Mouse (Mus musculus): Measurements from ENCODE around the gene Prpf6. TPM values are rescaled to one million over a fixed set of nuclear protein-coding genes. Genes with fewer than 3 reads are reported as not detected.

Gene Prpf6
- total RNA-seq, 2 experiments from 2014 or later, result 60.9 to 61.6 TPM

- peak in 1 of 2 experiments; percentile 73 for DNase-seq (ENCODE audit: low spot score in 2 of 2)
Observed at GRCm38 (mm10) chr2:181594946-181595696, 3.5 kb downstream of the Prpf6 start.

- no peak for DNase-seq (ENCODE audit: low spot score in 2 of 2)
Observed at GRCm38 (mm10) chr2:181596221-181596960, 4.7 kb downstream of the Prpf6 start.

GRCm38 (mm10) chr2:181597378-181598061, 5.9 kb downstream of the Prpf6 start:
- no peak for DNase-seq (ENCODE audit: low spot score in 2 of 2)

GRCm38 (mm10) chr2:181598454-181599351, 7.0 kb downstream of the Prpf6 start, which contains the start of gene Samd10:
Samd10 (minus strand) TSS chr2:181599212.
- DNase-seq (ENCODE audit: low spot score in 2 of 2), result peak in 1 of 2 experiments; percentile 59

GRCm38 (mm10) chr2:181600226-181600758, 8.6 kb downstream of the Prpf6 start:
- DNase-seq (ENCODE audit: low spot score in 2 of 2), result no peak

GRCm38 (mm10) chr2:181600828-181601750, 9.4 kb downstream of the Prpf6 start:
- peak; percentile 95 to 99 for DNase-seq (ENCODE audit: low spot score in 2 of 2)

GRCm38 (mm10) chr2:181601751-181602145, 10.1 kb downstream of the Prpf6 start:
- DNase-seq (ENCODE audit: low spot score in 2 of 2), result no peak

- no peak for DNase-seq (ENCODE audit: low spot score in 2 of 2)
Observed at GRCm38 (mm10) chr2:181602367-181602766, 10.7 kb downstream of the Prpf6 start.

- no peak for DNase-seq (ENCODE audit: low spot score in 2 of 2)
Observed at GRCm38 (mm10) chr2:181618761-181619495, 27.3 kb downstream of the Prpf6 start.

GRCm38 (mm10) chr2:181623401-181623800, 31.7 kb downstream of the Prpf6 start:
- DNase-seq (ENCODE audit: low spot score in 2 of 2), result peak in 1 of 2 experiments; percentile 52

GRCm38 (mm10) chr2:181628471-181628870, 36.8 kb downstream of the Prpf6 start:
- DNase-seq (ENCODE audit: low spot score in 2 of 2), result no peak

- peak in 1 of 2 experiments; percentile 62 for DNase-seq (ENCODE audit: low spot score in 2 of 2)
Observed at GRCm38 (mm10) chr2:181632624-181633023, 41.0 kb downstream of the Prpf6 start.

- DNase-seq (ENCODE audit: low spot score in 2 of 2), result no peak
Observed at GRCm38 (mm10) chr2:181635865-181636264, 44.2 kb downstream of the Prpf6 start.

- DNase-seq (ENCODE audit: low spot score in 2 of 2), result no peak
Observed at GRCm38 (mm10) chr2:181644361-181644760, 52.7 kb downstream of the Prpf6 start.

GRCm38 (mm10) chr2:181645666-181646065, 54.0 kb downstream of the Prpf6 start:
- DNase-seq (ENCODE audit: low spot score in 2 of 2), result no peak

GRCm38 (mm10) chr2:181646626-181647472, 55.2 kb downstream of the Prpf6 start:
- no peak for DNase-seq (ENCODE audit: low spot score in 2 of 2)

GRCm38 (mm10) chr2:181648926-181649325, 57.3 kb downstream of the Prpf6 start:
- DNase-seq (ENCODE audit: low spot score in 2 of 2), result peak in 1 of 2 experiments; percentile 23

- DNase-seq (ENCODE audit: low spot score in 2 of 2), result no peak
Observed at GRCm38 (mm10) chr2:181653065-181653464, 61.4 kb downstream of the Prpf6 start.

All from layer of hippocampus, adult 18-20 months (tissue).